ENCODE assay signal across 30 mouse cellular contexts in the genomic region with DNA sequence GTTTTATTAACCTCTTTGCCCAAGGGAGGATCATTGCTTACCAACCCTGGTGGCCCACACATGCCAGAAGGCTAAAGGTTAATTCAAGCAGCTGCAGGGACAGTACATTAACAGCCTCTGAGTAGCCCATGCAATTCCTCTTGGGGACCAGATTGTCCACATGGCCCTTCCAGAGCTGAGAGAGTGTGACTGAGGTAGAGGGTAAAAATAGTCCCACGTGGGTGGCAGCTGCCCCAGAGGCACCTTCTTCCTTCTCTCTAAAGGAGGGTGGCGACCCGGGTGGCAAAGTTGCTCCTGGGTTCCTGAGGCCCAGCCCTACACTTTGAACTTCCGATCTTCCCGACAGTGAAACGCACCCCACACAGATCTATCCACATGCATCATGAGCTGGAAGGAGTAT. TPM values are rescaled to one million over a fixed set of nuclear protein-coding genes. Genes with fewer than 3 reads are reported as not detected.
DNase-seq lines count a peak whose midpoint lies in the region; ATAC-seq and TF ChIP-seq lines count a peak whose summit lies in the region.
"Had no signal": no experiment of that assay in that cellular context is flagged by ENCODE, and none has a peak within 500 bp of the region (broad histone marks: within the 10 kb centered on the region; RNA-seq: fewer than 3 reads in every experiment).

No protein-coding gene starts in this region.

- H3K36me3 ChIP-seq in forebrain, embryonic 11.5 days (ENCODE audit: control insufficient read depth, insufficient read depth, low read length): no peaks in the 10 kb centered on the region
- H3K36me3 ChIP-seq in forebrain, embryonic 14.5 days (ENCODE audit: control insufficient read depth, insufficient read depth, low read length): no peaks in the 10 kb centered on the region
- H3K36me3 ChIP-seq in midbrain, embryonic 11.5 days (ENCODE audit: control insufficient read depth, insufficient read depth, low read length): no peaks in the 10 kb centered on the region
- H3K36me3 ChIP-seq in midbrain, embryonic 16.5 days (ENCODE audit: control insufficient read depth, insufficient read depth, low read length): no peaks in the 10 kb centered on the region
- H3K36me3 ChIP-seq in stomach, postnatal 0 days (ENCODE audit: control insufficient read depth, insufficient read depth, low read length): no peaks in the 10 kb centered on the region
- no peaks in the 10 kb centered on the region for H3K36me3 ChIP-seq in hindbrain, embryonic 13.5 days
- H3K36me3 ChIP-seq: embryonic facial prominence, embryonic 10.5 days; embryonic facial prominence, embryonic 13.5 days; G1E; heart, embryonic 12.5 days; heart, embryonic 15.5 days; hindbrain, embryonic 15.5 days had no signal

- H3K4me2 ChIP-seq in forebrain, embryonic 11.5 days (ENCODE audit: low read depth, low read length, severe bottlenecking): no peak overlapping the region
- no peak overlapping the region for H3K4me2 ChIP-seq in forebrain, embryonic 14.5 days (ENCODE audit: low read length)
- no peak overlapping the region for H3K4me2 ChIP-seq in midbrain, embryonic 11.5 days
- H3K4me2 ChIP-seq in midbrain, embryonic 16.5 days (ENCODE audit: low read length): no peak overlapping the region
- no peak overlapping the region for H3K4me2 ChIP-seq in stomach, postnatal 0 days (replicated peaks; ENCODE audit: low read depth)
- no peak overlapping the region for H3K4me2 ChIP-seq in hindbrain, embryonic 13.5 days
- H3K4me2 ChIP-seq: embryonic facial prominence, embryonic 13.5 days; forebrain, embryonic 13.5 days; heart, embryonic 12.5 days; heart, embryonic 15.5 days; hindbrain, embryonic 15.5 days had no signal

- H3K27ac ChIP-seq in forebrain, embryonic 11.5 days (ENCODE audit: low read depth, low read length): no peak overlapping the region
- H3K27ac ChIP-seq in forebrain, embryonic 14.5 days (ENCODE audit: low read depth, low read length): no peak overlapping the region
- H3K27ac ChIP-seq in midbrain, embryonic 11.5 days (ENCODE audit: low read depth, low read length): no peak overlapping the region
- H3K27ac ChIP-seq in midbrain, embryonic 16.5 days (ENCODE audit: low read length): no peak overlapping the region
- no peak overlapping the region for H3K27ac ChIP-seq in stomach, postnatal 0 days (replicated peaks)
- no peak overlapping the region for H3K27ac ChIP-seq in hindbrain, embryonic 13.5 days
- H3K27ac ChIP-seq: embryonic facial prominence, embryonic 10.5 days; embryonic facial prominence, embryonic 13.5 days; forebrain, embryonic 13.5 days; gastrocnemius, adult 2 months; heart, embryonic 15.5 days; hindbrain, embryonic 15.5 days had no signal

- H3K27me3 ChIP-seq in forebrain, embryonic 11.5 days (ENCODE audit: control insufficient read depth, insufficient read depth, low read length): peaks cover 44% of the 10 kb centered on the region
- H3K27me3 ChIP-seq in forebrain, embryonic 14.5 days (replicated peaks; ENCODE audit: control insufficient read depth, insufficient read depth, low read length): peaks cover 50% of the 10 kb centered on the region
- H3K27me3 ChIP-seq in midbrain, embryonic 11.5 days (ENCODE audit: control insufficient read depth, insufficient read depth, low read length): peaks cover 38% of the 10 kb centered on the region
- peaks cover 46% of the 10 kb centered on the region for H3K27me3 ChIP-seq in midbrain, embryonic 16.5 days (ENCODE audit: control insufficient read depth, insufficient read depth, low read depth, low read length)
- peaks cover 14% of the 10 kb centered on the region; the same call in 1 of the 2 replicates for H3K27me3 ChIP-seq in stomach, postnatal 0 days (ENCODE audit: control insufficient read depth, insufficient read depth, low read length)
- peaks cover 71% of the 10 kb centered on the region for H3K27me3 ChIP-seq in hindbrain, embryonic 13.5 days

- no peak for TF ChIP-seq CTCF in stomach, postnatal 0 days (IDR thresholded peaks at IDR 0.05; ENCODE audit: low read depth)

- H3K4me1 ChIP-seq in forebrain, embryonic 11.5 days (replicated peaks; ENCODE audit: control insufficient read depth, insufficient read depth, low read length): peaks cover 8% of the 10 kb centered on the region; the same call in 1 of the 2 replicates
- H3K4me1 ChIP-seq in forebrain, embryonic 14.5 days (ENCODE audit: control insufficient read depth, insufficient read depth, low read length): peaks cover 3% of the 10 kb centered on the region; the same call in 1 of the 2 replicates
- H3K4me1 ChIP-seq in midbrain, embryonic 11.5 days (ENCODE audit: control insufficient read depth, insufficient read depth, low read length): peaks cover 5% of the 10 kb centered on the region
- peaks cover 15% of the 10 kb centered on the region for H3K4me1 ChIP-seq in midbrain, embryonic 16.5 days (ENCODE audit: control insufficient read depth, insufficient read depth, low read length)
- H3K4me1 ChIP-seq in stomach, postnatal 0 days (replicated peaks; ENCODE audit: control insufficient read depth, insufficient read depth): no peaks in the 10 kb centered on the region
- peaks cover 15% of the 10 kb centered on the region for H3K4me1 ChIP-seq in hindbrain, embryonic 13.5 days (replicated peaks)

- H3K9ac ChIP-seq in forebrain, embryonic 11.5 days (ENCODE audit: low read length): no peak overlapping the region
- no peak overlapping the region for H3K9ac ChIP-seq in forebrain, embryonic 14.5 days (ENCODE audit: low read length)
- H3K9ac ChIP-seq in midbrain, embryonic 11.5 days (ENCODE audit: low read length): no peak overlapping the region
- no peak overlapping the region for H3K9ac ChIP-seq in midbrain, embryonic 16.5 days (ENCODE audit: low read depth, low read length)
- no peak overlapping the region for H3K9ac ChIP-seq in stomach, postnatal 0 days (ENCODE audit: low read length)
- no peak overlapping the region for H3K9ac ChIP-seq in hindbrain, embryonic 13.5 days
- H3K9ac ChIP-seq: embryonic facial prominence, embryonic 13.5 days; forebrain, embryonic 13.5 days; forebrain, postnatal 0 days; heart, embryonic 12.5 days; heart, embryonic 15.5 days; hindbrain, embryonic 15.5 days had no signal

- ATAC-seq in forebrain, embryonic 11.5 days (replicated peaks; ENCODE audit: low FRiP score): no peak
- ATAC-seq in forebrain, embryonic 14.5 days: no peak
- ATAC-seq in midbrain, embryonic 11.5 days (ENCODE audit: low FRiP score): no peak
- ATAC-seq in midbrain, embryonic 16.5 days: no peak
- no peak for ATAC-seq in stomach, postnatal 0 days (ENCODE audit: low FRiP score, low TSS enrichment)
- ATAC-seq in hindbrain, embryonic 13.5 days (ENCODE audit: low FRiP score): no peak
- ATAC-seq: forebrain, embryonic 13.5 days; forebrain, postnatal 0 days had no signal

- H3K9me3 ChIP-seq in forebrain, embryonic 11.5 days (ENCODE audit: control insufficient read depth, low read length): no peaks in the 10 kb centered on the region
- H3K9me3 ChIP-seq in forebrain, embryonic 14.5 days (replicated peaks; ENCODE audit: control insufficient read depth, low read length): no peaks in the 10 kb centered on the region
- no peaks in the 10 kb centered on the region for H3K9me3 ChIP-seq in midbrain, embryonic 11.5 days (ENCODE audit: control insufficient read depth, low read length)
- no peaks in the 10 kb centered on the region for H3K9me3 ChIP-seq in midbrain, embryonic 16.5 days (replicated peaks; ENCODE audit: control insufficient read depth, low read length, poor library complexity, severe bottlenecking)
- H3K9me3 ChIP-seq in stomach, postnatal 0 days (ENCODE audit: control insufficient read depth, low read length): no peaks in the 10 kb centered on the region
- H3K9me3 ChIP-seq in hindbrain, embryonic 13.5 days: no peaks in the 10 kb centered on the region
- H3K9me3 ChIP-seq: embryonic facial prominence, embryonic 10.5 days; embryonic facial prominence, embryonic 13.5 days; forebrain, embryonic 13.5 days; G1E; heart, embryonic 15.5 days; hindbrain, embryonic 15.5 days had no signal

- H3K4me3 ChIP-seq in forebrain, embryonic 11.5 days (ENCODE audit: low read depth, low read length): no peak overlapping the region
- no peak overlapping the region for H3K4me3 ChIP-seq in forebrain, embryonic 14.5 days (ENCODE audit: low read depth, low read length)
- H3K4me3 ChIP-seq in midbrain, embryonic 11.5 days (ENCODE audit: low read depth, low read length): no peak overlapping the region
- H3K4me3 ChIP-seq in midbrain, embryonic 16.5 days (ENCODE audit: low read depth, low read length): no peak overlapping the region
- H3K4me3 ChIP-seq in stomach, postnatal 0 days (ENCODE audit: low read depth, low read length): no peak overlapping the region
- H3K4me3 ChIP-seq in hindbrain, embryonic 13.5 days: no peak overlapping the region
- H3K4me3 ChIP-seq: embryonic facial prominence, embryonic 10.5 days; embryonic facial prominence, embryonic 13.5 days; erythroblast, embryonic 14.5 days; forebrain, embryonic 13.5 days; gastrocnemius, adult 2 months; heart, embryonic 12.5 days; heart, embryonic 15.5 days; hindbrain, embryonic 15.5 days had no signal

- WGBS in forebrain, embryonic 11.5 days: 80% methylated on average over 6 of the region's 6 CpGs
- 87% methylated on average over 6 of the region's 6 CpGs for WGBS in forebrain, embryonic 14.5 days
- WGBS in midbrain, embryonic 11.5 days: 82% methylated on average over 6 of the region's 6 CpGs
- WGBS in midbrain, embryonic 16.5 days: 88% methylated on average over 6 of the region's 6 CpGs
- 83% methylated on average over 6 of the region's 6 CpGs for WGBS in stomach, postnatal 0 days
- 88% methylated on average over 6 of the region's 6 CpGs for WGBS in hindbrain, embryonic 13.5 days

- DNase-seq in forebrain, embryonic 11.5 days (ENCODE audit: low spot score): peak; percentile 40
- no peak for DNase-seq in forebrain, embryonic 14.5 days (ENCODE audit: low spot score)
- DNase-seq in midbrain, embryonic 11.5 days (ENCODE audit: low spot score, missing footprints): peak; percentile 35
- DNase-seq in adipocyte (ENCODE audit: low spot score): peak; percentile 39
- DNase-seq in stomach, postnatal 0 days (ENCODE audit: low spot score): peak; percentile 9
- no peak for DNase-seq in kidney, postnatal 4 days
- DNase-seq: adrenal gland, adult 8-10 months; adrenal gland, postnatal 25 days; cerebellum, adult 8-10 months; cerebellum, postnatal 10 days; embryo, embryonic 11 days; forebrain, postnatal 0 days; gastrocnemius, postnatal 14 days; heart, postnatal 10 days; heart, postnatal 36 days had no signal

- TF ChIP-seq EP300 in stomach, postnatal 0 days (optimal IDR thresholded peaks at IDR 0.05): no peak

RNA-seq across cellular contexts. Expression of a gene that starts 3.1 kb away (rescaled TPM):
- not detected in 2 replicates for polyA plus RNA-seq in forebrain, embryonic 11.5 days (2014; fragmentation: Nextera tagmentation; extraction: Ambion mirVana)
- polyA plus RNA-seq in forebrain, embryonic 14.5 days (2014; fragmentation: Nextera tagmentation; extraction: Ambion mirVana): 2.3 and 3.2 TPM in 2 replicates
- polyA plus RNA-seq in midbrain, embryonic 11.5 days (2014; fragmentation: Nextera tagmentation; extraction: Ambion mirVana): not detected in 2 replicates
- polyA plus RNA-seq in midbrain, embryonic 16.5 days (2015; fragmentation: Nextera tagmentation; extraction: Ambion mirVana): 2.1 and 3.4 TPM in 2 replicates
- 0.16 and 0.25 TPM in 2 replicates for polyA plus RNA-seq in stomach, postnatal 0 days (2015; fragmentation: Nextera tagmentation; extraction: Ambion mirVana)
- 0.26 TPM in 1 of 2 replicates, not detected in the other for polyA plus RNA-seq in hindbrain, embryonic 13.5 days (2015; fragmentation: Nextera tagmentation; extraction: Ambion mirVana)
- polyA plus RNA-seq: erythroblast, embryonic 14.5 days; G1E; hindbrain, embryonic 11.5 days had no signal

RNA-seq across cellular contexts. Expression of a gene that starts 7.6 kb away (rescaled TPM):
- not detected in 2 replicates for polyA plus RNA-seq in forebrain, embryonic 11.5 days (2014; fragmentation: Nextera tagmentation; extraction: Ambion mirVana)
- not detected in 2 replicates for polyA plus RNA-seq in forebrain, embryonic 14.5 days (2014; fragmentation: Nextera tagmentation; extraction: Ambion mirVana)
- polyA plus RNA-seq in midbrain, embryonic 11.5 days (2014; fragmentation: Nextera tagmentation; extraction: Ambion mirVana): not detected in 2 replicates
- polyA plus RNA-seq in midbrain, embryonic 16.5 days (2015; fragmentation: Nextera tagmentation; extraction: Ambion mirVana): not detected in 2 replicates
- polyA plus RNA-seq in stomach, postnatal 0 days (2015; fragmentation: Nextera tagmentation; extraction: Ambion mirVana): not detected in 2 replicates
- polyA plus RNA-seq in hindbrain, embryonic 13.5 days (2015; fragmentation: Nextera tagmentation; extraction: Ambion mirVana): not detected in 2 replicates
- polyA plus RNA-seq: brain, embryonic 14.5 days; cortical plate, adult 2 months; embryonic facial prominence, embryonic 10.5 days; embryonic facial prominence, embryonic 13.5 days; erythroblast, embryonic 14.5 days; forebrain, embryonic 13.5 days; forebrain, postnatal 0 days; frontal cortex, adult 2 months; G1E; heart, embryonic 12.5 days; heart, embryonic 15.5 days; hindbrain, embryonic 11.5 days; hindbrain, embryonic 15.5 days had no signal

RNA-seq across cellular contexts. Expression of a gene that starts 25.4 kb away (rescaled TPM):
- not detected in 2 replicates for polyA plus RNA-seq in forebrain, embryonic 11.5 days (2014; fragmentation: Nextera tagmentation; extraction: Ambion mirVana)
- not detected in 2 replicates for polyA plus RNA-seq in forebrain, embryonic 14.5 days (2014; fragmentation: Nextera tagmentation; extraction: Ambion mirVana)
- not detected in 2 replicates for polyA plus RNA-seq in midbrain, embryonic 11.5 days (2014; fragmentation: Nextera tagmentation; extraction: Ambion mirVana)
- polyA plus RNA-seq in midbrain, embryonic 16.5 days (2015; fragmentation: Nextera tagmentation; extraction: Ambion mirVana): not detected in 2 replicates
- polyA plus RNA-seq in stomach, postnatal 0 days (2015; fragmentation: Nextera tagmentation; extraction: Ambion mirVana): not detected in 2 replicates
- polyA plus RNA-seq in hindbrain, embryonic 13.5 days (2015; fragmentation: Nextera tagmentation; extraction: Ambion mirVana): not detected in 2 replicates
- polyA plus RNA-seq: brain, embryonic 14.5 days; cortical plate, adult 2 months; embryonic facial prominence, embryonic 10.5 days; embryonic facial prominence, embryonic 13.5 days; erythroblast, embryonic 14.5 days; forebrain, embryonic 13.5 days; forebrain, postnatal 0 days; frontal cortex, adult 2 months; G1E; heart, embryonic 12.5 days; heart, embryonic 15.5 days; hindbrain, embryonic 11.5 days; hindbrain, embryonic 15.5 days had no signal

RNA-seq across cellular contexts. Expression of a gene that starts 51.4 kb away (rescaled TPM):
- polyA plus RNA-seq in forebrain, embryonic 11.5 days (2014; fragmentation: Nextera tagmentation; extraction: Ambion mirVana): 86.7 and 94.9 TPM in 2 replicates
- polyA plus RNA-seq in forebrain, embryonic 14.5 days (2014; fragmentation: Nextera tagmentation; extraction: Ambion mirVana): 105 and 106 TPM in 2 replicates
- 87.8 and 90.9 TPM in 2 replicates for polyA plus RNA-seq in midbrain, embryonic 11.5 days (2014; fragmentation: Nextera tagmentation; extraction: Ambion mirVana)
- polyA plus RNA-seq in midbrain, embryonic 16.5 days (2015; fragmentation: Nextera tagmentation; extraction: Ambion mirVana): 93.2 and 96.2 TPM in 2 replicates
- polyA plus RNA-seq in stomach, postnatal 0 days (2015; fragmentation: Nextera tagmentation; extraction: Ambion mirVana): 58.7 and 60.4 TPM in 2 replicates
- polyA plus RNA-seq in hindbrain, embryonic 13.5 days (2015; fragmentation: Nextera tagmentation; extraction: Ambion mirVana): 90.7 and 91.6 TPM in 2 replicates

Comparison
In these comparisons a context has a peak if more than half of its experiments do, and no peak if none do; other contexts are left out.
1. DNase-seq: peak in forebrain, embryonic 11.5 days (single experiment), midbrain, embryonic 11.5 days (single experiment), adipocyte (single experiment) and stomach, postnatal 0 days (single experiment); none in forebrain, embryonic 14.5 days (single experiment) and kidney, postnatal 4 days (0 of 2).